24 mouse cellular contexts compared by ENCODE assay signal in genomic region chr14:79590916-79591315, GRCm38 (mm10). TPM values are rescaled to one million over a fixed set of nuclear protein-coding genes. Genes with fewer than 3 reads are reported as not detected.
A peak's percentile ranks its signal among the peaks of the same experiment; 100 is the strongest.
DNase-seq lines count a peak whose midpoint lies in the region; TF ChIP-seq lines count a peak whose summit lies in the region.
"Had no signal": no experiment of that assay in that cellular context is flagged by ENCODE, and none has a peak within 500 bp of the region (broad histone marks: within the 10 kb centered on the region; RNA-seq: fewer than 3 reads in every experiment).

No protein-coding gene starts in this region.

- no peak overlapping the region for H3K4me3 ChIP-seq in gastrocnemius, adult 2 months
- peak overlapping the region in 1 of 2 experiments; percentile 11; a peak in 1 of 4 replicates for H3K4me3 ChIP-seq in ES-E14 (ENCODE audit: insufficient read depth in 1 of 2, low read depth in 1 of 2, low read length in 2 of 2, poor library complexity in 1 of 2, severe bottlenecking in 1 of 2)
- H3K4me3 ChIP-seq: forebrain, embryonic 10.5 days; heart, adult 2 months; heart, embryonic 10.5 days; heart, embryonic 13.5 days had no signal

- H3K27ac ChIP-seq in gastrocnemius, adult 2 months, result peak overlapping the region; percentile 97
- no peak overlapping the region for H3K27ac ChIP-seq in ES-E14 (ENCODE audit: insufficient read depth, low read depth, low read length, poor library complexity, severe bottlenecking)
- H3K27ac ChIP-seq: forebrain, embryonic 10.5 days; heart, adult 2 months; heart, embryonic 10.5 days; heart, embryonic 13.5 days; hindbrain, embryonic 14.5 days; hindbrain, postnatal 0 days had no signal

- no peak for DNase-seq in gastrocnemius, adult 2 months
- no peak for DNase-seq in gastrocnemius, adult 8-10 months (ENCODE audit: low spot score in 2 of 2)
- peak; percentile 76 for DNase-seq in CD4-positive helper T cell, adult 2 months (ENCODE audit: low read depth, low spot score)
- DNase-seq in ES-E14 (ENCODE audit: low read depth, low spot score), result no peak
- peak; percentile 76 for DNase-seq in naive thymus-derived CD4-positive, alpha-beta T cell, adult 2 months (ENCODE audit: low read depth)
- no peak for DNase-seq in neural tube, embryonic 10.5 days (ENCODE audit: extremely low spot score, low spot score)
- DNase-seq in layer of hippocampus, adult 9-10 months (ENCODE audit: low spot score), result no peak
- DNase-seq: adrenal gland, adult 8-10 months; adrenal gland, postnatal 36 days; cerebellum, adult 18-20 months; cerebellum, adult 9-10 months; cerebellum, postnatal 14 days; forebrain, postnatal 0 days; gastrocnemius, postnatal 10 days; gastrocnemius, postnatal 36 days; heart, adult 2 months; heart, postnatal 14 days; heart, postnatal 4 days had no signal

- peaks cover 6 to 10% of the 10 kb centered on the region in 2 experiments for H3K4me1 ChIP-seq in ES-E14 (ENCODE audit: control insufficient read depth in 2 of 2, insufficient read depth in 2 of 2, low read length in 2 of 2, poor library complexity in 1 of 2)

- H3K36me3 ChIP-seq in ES-E14 (ENCODE audit: control insufficient read depth, insufficient read depth, low read length, poor library complexity, severe bottlenecking), result peaks cover 7% of the 10 kb centered on the region

- no peaks in the 10 kb centered on the region for H3K9me3 ChIP-seq in ES-E14 (ENCODE audit: control insufficient read depth, insufficient read depth, low read depth, low read length)
- H3K9me3 ChIP-seq: forebrain, embryonic 10.5 days; G1E; heart, embryonic 10.5 days; heart, embryonic 13.5 days had no signal

- intact Hi-C loops in gastrocnemius, adult 2 months (cut with DNase I), result no loop called here

- no peak for TF ChIP-seq CTCF in gastrocnemius, adult 2 months (IDR thresholded peaks at IDR 0.05)

- H3K9ac ChIP-seq in ES-E14 (ENCODE audit: insufficient read depth, low read depth, low read length, poor library complexity, severe bottlenecking), result peak overlapping the region; percentile 22; the same call in 1 of the 2 replicates
- H3K9ac ChIP-seq: forebrain, postnatal 0 days; heart, embryonic 13.5 days; hindbrain, embryonic 14.5 days had no signal

- in situ Hi-C loops in ES-E14 (cut with MboI; ENCODE audit: low sequenced_read_pairs in 2 of 2, unreplicated experiment in 2 of 2), result no loop called here

TF ChIP-seq in ES-E14, 5 proteins besides CTCF, POLR2A, EP300 and RAD21:
- TF ChIP-seq HCFC1 (IDR thresholded peaks at IDR 0.05; ENCODE audit: borderline replicate concordance, insufficient read depth, low read length) (no peak), ZNF384 (IDR thresholded peaks at IDR 0.05; ENCODE audit: low read depth, low read length) (no peak), ZC3H11A (IDR thresholded peaks at IDR 0.05; ENCODE audit: borderline replicate concordance, low read depth, low read length) (no peak), MAFK (IDR thresholded peaks at IDR 0.05; ENCODE audit: insufficient read depth, low read depth, low read length) (no peak), CHD2 (IDR thresholded peaks at IDR 0.05; ENCODE audit: low read depth, low read length) (no peak)

RNA-seq across cellular contexts. Expression of gene Sugt1, which starts 3.4 kb away (rescaled TPM):
- total RNA-seq in gastrocnemius, adult 2 months (2021), result 10 to 100 TPM; 96.5 to 97.2 TPM
- 100 to 1,000 TPM in 2 of 4 experiments, 10 to 100 TPM in 2; 89.1 to 121 (median 109) TPM for total RNA-seq in gastrocnemius, adult 8-10 months (2022)
- total RNA-seq in ES-E14 (2012; rRNA removed), result 93.7 and 115 TPM in 2 replicates

Comparison
In these comparisons a context has a peak if more than half of its experiments do, and no peak if none do; other contexts are left out.
1. DNase-seq: peak in CD4-positive helper T cell, adult 2 months (single experiment) and naive thymus-derived CD4-positive, alpha-beta T cell, adult 2 months (single experiment); none in gastrocnemius, adult 2 months (single experiment), gastrocnemius, adult 8-10 months (0 of 2), ES-E14 (single experiment), neural tube, embryonic 10.5 days (single experiment) and layer of hippocampus, adult 9-10 months (single experiment).